Mouse (Mus musculus): Measurements from ENCODE around the gene Itgal. TPM values are rescaled to one million over a fixed set of nuclear protein-coding genes. Genes with fewer than 3 reads are reported as not detected.

Gene Itgal
- 0.22 TPM for polyA plus RNA-seq (2014; fragmentation: Illumina TruSeq; extraction: RNeasy Lipid Tissue Mini Kit (QIAGEN cat#74804); ENCODE audit: low read depth, low replicate concordance)

DNA sequence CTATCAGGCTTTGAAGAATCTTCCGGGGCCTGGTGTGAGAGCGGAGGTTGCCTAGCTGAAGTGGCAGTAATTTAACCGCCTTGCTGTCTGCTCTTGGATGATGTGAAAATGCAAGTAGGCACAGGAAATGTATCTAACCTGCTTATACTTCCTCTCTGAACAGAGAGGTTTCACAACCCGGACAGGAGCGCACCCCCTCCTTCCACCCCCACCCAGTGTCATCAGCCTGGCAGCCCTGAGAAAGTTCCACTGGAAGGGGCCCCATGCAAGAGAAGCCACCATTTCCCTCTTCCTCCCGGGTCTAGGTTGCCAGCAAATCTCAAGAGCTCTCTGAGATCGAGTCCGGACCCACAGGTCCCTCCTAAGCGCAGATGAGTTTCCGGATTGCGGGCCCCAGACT lies at the start of gene Itgal:
Itgal (plus strand) TSS at position 163 of the 400 bp plus-strand sequence.

DNA sequence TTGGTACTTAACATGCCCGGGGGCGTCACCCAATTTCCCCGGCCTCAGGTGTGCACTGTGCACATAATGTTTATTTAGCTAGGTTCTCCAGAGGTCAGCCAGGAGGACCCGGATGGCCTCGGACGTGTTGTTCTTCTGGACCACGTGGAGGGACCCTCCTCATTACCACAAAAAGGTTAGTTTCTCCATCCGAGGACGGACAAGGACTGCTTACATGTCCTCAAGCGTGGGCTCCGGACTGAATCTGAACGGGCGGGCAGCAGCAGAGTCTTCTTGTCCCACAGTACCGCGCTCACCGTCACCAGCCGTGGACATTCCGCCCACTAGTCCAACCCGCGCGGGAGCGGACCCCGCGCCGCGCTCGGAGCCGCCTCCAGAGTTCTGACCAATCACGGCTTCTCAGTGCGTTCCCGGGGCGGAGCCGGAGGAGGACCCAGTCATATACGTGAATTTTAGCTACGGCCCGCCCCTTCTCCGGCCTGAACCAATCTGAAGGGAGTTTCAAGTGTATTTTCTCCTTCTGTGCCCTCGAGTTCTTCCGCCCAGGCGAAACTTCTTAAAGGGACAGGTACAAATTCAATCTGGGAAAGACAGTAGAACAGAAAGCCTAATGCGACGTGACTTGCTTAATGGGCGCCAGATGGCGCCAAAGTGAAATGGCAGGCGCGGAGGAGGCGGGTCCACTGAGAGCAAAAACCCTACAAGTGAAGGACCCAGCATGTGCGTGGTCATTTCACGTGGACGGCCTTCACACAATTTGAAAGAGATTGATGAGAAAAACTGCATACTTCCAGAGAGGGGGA lies 35.5 kb upstream of the Itgal start, which contains the start of gene Dctpp1:
Dctpp1 (minus strand) TSS at position 401 of the 803 bp plus-strand sequence.

DNA sequence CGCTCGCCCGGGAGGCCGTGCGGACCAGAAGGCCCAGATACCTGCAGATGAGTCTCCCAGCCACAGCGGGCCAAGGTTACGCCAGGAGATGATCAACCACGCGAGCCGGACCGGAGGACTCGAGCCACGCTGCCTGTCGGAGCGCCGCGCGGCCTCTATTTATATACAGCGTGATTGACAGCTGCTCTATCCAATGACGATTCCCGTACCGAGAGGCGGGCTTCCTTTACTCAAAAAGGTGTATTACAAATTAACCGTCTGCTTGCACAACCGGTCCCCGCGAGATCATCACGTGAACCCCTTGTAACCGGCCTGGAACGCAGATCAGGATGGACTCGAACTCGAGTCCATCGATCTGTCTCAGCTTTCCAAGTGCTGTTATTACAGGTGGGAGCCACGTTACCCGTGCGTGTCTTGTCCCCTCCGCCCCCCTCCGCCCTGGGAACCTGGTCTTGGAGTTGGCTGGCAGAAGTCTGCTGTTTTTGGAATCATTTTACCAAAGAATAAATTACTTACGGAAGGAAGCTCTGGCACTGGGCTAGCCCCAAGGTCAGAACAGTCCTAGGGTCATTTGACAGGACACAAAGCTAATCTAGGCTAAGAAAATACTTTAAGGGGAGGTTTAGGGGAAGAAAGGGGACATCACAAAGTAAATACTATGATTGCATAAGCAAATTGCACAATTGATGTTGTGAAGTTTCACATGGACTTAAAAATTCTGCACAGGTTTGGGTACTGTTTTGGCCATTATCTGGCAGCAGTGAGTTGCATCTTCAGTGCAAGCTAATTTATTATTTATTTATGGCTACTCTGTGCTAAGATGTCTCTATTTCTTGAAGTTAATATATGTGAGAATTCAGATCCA lies 21.9 kb upstream of the Itgal start, which contains the start of gene Sephs2:
Sephs2 (minus strand) TSS at position 131 of the 865 bp plus-strand sequence.

DNA sequence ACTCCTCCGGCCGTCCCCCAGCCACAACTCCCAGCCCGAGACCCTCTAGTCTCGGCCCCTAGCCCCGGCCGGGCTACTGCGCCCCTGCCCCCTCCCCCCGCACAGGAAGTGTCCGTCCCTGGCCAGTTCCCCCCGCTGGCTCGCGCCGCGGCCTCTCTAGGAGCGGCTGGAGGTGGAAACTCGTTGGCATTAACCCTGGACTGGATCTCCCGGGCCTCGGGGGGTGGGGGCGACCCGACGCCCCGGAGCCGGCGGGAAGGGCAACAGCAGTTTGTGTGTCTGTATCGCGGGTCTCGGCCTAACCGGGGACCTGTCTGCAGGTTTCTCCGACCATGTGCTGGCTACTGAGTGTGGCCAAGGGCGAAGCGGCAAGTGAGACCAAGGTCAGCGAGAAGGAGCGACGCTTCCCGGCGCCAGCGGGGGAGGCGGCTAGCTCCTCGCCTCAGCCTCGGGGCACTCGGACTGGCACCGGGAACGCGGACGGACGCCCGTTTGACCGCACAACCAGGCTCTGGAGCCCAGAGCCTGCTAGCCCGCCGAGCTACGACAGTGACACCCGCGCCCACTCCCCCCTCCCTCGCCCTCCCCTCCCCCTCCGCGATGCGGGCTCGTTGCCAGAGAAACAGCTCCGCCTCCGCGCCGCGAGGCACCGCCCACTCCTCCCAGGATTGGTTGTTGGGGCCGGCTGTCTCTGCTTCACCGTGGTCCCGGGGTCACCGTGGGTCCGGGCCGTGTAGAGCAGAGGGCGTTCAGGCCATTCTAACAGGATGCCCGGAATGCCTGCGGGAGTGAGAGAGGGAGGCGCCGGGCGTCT lies 49.7 kb downstream of the Itgal start, which contains the start of gene Zfp768:
Zfp768 (minus strand) TSS at position 78 of the 814 bp plus-strand sequence.

DNA sequence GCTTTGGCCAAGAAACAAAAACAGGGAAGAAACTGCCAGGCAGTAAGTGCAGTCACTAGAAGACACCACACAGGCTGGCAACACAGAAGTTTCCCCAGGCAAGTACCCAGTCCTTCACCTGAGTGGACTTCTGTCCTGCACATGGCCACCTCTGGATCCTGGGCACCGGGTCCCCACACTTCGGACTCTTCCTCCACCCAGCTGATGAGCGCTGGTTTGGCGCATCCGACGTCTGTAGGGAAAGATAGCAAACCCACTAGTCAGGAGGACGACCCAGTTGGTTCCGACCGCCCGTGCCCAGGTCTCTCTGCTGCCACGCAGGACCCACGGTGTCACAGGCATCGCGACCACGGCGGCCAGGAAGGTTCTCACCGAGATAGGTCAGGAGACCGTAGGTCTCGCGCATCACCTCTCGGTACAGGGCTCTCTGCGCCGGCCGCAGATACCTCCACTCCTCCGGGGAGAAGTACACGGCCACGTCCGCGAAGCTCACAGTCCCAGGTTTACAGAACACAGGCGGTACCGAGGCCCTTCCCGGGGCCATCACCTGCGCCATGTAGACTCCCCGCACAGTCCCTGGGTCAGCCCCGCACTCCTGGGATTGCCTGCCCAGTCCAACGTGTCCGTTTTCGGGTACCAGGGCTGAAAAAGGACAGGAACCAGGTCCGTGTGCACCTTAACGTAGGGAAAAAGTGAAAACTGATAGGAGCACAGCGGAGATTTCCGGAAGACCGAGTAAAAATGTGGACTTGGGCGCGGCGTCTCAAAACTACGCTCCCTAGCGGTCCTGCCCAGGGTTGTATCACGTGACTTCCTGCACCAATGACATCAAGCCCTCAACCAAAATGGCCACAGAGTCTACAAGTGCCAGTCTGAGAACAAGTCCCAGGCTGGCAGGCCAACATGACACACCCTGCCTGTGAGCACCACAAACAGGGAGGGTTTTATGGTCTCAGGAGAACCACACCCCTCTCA lies 79.5 kb downstream of the Itgal start, which contains the start of gene Zfp747:
Zfp747 (minus strand) TSS at position 780 of the 975 bp plus-strand sequence.

Other genes with a start within 250 kb of the Itgal start
- not detected for gene Zg16, start 208.9 kb upstream of the Itgal start, polyA plus RNA-seq (2014; fragmentation: Illumina TruSeq; extraction: RNeasy Lipid Tissue Mini Kit (QIAGEN cat#74804); ENCODE audit: low read depth, low replicate concordance)
- 1.8 TPM for gene AI467606, start 204.9 kb upstream of the Itgal start, polyA plus RNA-seq (2014; fragmentation: Illumina TruSeq; extraction: RNeasy Lipid Tissue Mini Kit (QIAGEN cat#74804); ENCODE audit: low read depth, low replicate concordance)
- gene Qprt, start 174.0 kb upstream of the Itgal start, polyA plus RNA-seq (2014; fragmentation: Illumina TruSeq; extraction: RNeasy Lipid Tissue Mini Kit (QIAGEN cat#74804); ENCODE audit: low read depth, low replicate concordance): not detected
- gene Spn, start 158.4 kb upstream of the Itgal start, polyA plus RNA-seq (2014; fragmentation: Illumina TruSeq; extraction: RNeasy Lipid Tissue Mini Kit (QIAGEN cat#74804); ENCODE audit: low read depth, low replicate concordance): 0.07 TPM
- gene Cd2bp2, start 100.2 kb upstream of the Itgal start, polyA plus RNA-seq (2014; fragmentation: Illumina TruSeq; extraction: RNeasy Lipid Tissue Mini Kit (QIAGEN cat#74804); ENCODE audit: low read depth, low replicate concordance): 8.9 TPM
- 1.6 TPM for gene Tbc1d10b, start 87.8 kb upstream of the Itgal start, polyA plus RNA-seq (2014; fragmentation: Illumina TruSeq; extraction: RNeasy Lipid Tissue Mini Kit (QIAGEN cat#74804); ENCODE audit: low read depth, low replicate concordance)
- not detected for gene Mylpf, start 87.4 kb upstream of the Itgal start, polyA plus RNA-seq (2014; fragmentation: Illumina TruSeq; extraction: RNeasy Lipid Tissue Mini Kit (QIAGEN cat#74804); ENCODE audit: low read depth, low replicate concordance)
- 1.1 TPM for gene Zfp553, start 63.2 kb upstream of the Itgal start, polyA plus RNA-seq (2014; fragmentation: Illumina TruSeq; extraction: RNeasy Lipid Tissue Mini Kit (QIAGEN cat#74804); ENCODE audit: low read depth, low replicate concordance)
- gene Sept1, start 63.1 kb upstream of the Itgal start, polyA plus RNA-seq (2014; fragmentation: Illumina TruSeq; extraction: RNeasy Lipid Tissue Mini Kit (QIAGEN cat#74804); ENCODE audit: low read depth, low replicate concordance): 0.53 TPM
- gene Zfp771, start 52.0 kb upstream of the Itgal start, polyA plus RNA-seq (2014; fragmentation: Illumina TruSeq; extraction: RNeasy Lipid Tissue Mini Kit (QIAGEN cat#74804); ENCODE audit: low read depth, low replicate concordance): 6.9 TPM
- 0.62 TPM for gene Dctpp1, start 35.6 kb upstream of the Itgal start, polyA plus RNA-seq (2014; fragmentation: Illumina TruSeq; extraction: RNeasy Lipid Tissue Mini Kit (QIAGEN cat#74804); ENCODE audit: low read depth, low replicate concordance)
- gene Sephs2, start 22.2 kb upstream of the Itgal start, polyA plus RNA-seq (2014; fragmentation: Illumina TruSeq; extraction: RNeasy Lipid Tissue Mini Kit (QIAGEN cat#74804); ENCODE audit: low read depth, low replicate concordance): 126 TPM
- gene Zfp768, start 49.3 kb downstream of the Itgal start, polyA plus RNA-seq (2014; fragmentation: Illumina TruSeq; extraction: RNeasy Lipid Tissue Mini Kit (QIAGEN cat#74804); ENCODE audit: low read depth, low replicate concordance): 4.0 TPM
- gene Zfp747, start 79.8 kb downstream of the Itgal start, polyA plus RNA-seq (2014; fragmentation: Illumina TruSeq; extraction: RNeasy Lipid Tissue Mini Kit (QIAGEN cat#74804); ENCODE audit: low read depth, low replicate concordance): 0.35 TPM
- 0.20 TPM for gene 9130019O22Rik, start 90.9 kb downstream of the Itgal start, polyA plus RNA-seq (2014; fragmentation: Illumina TruSeq; extraction: RNeasy Lipid Tissue Mini Kit (QIAGEN cat#74804); ENCODE audit: low read depth, low replicate concordance)
- gene E430018J23Rik, start 97.4 kb downstream of the Itgal start, polyA plus RNA-seq (2014; fragmentation: Illumina TruSeq; extraction: RNeasy Lipid Tissue Mini Kit (QIAGEN cat#74804); ENCODE audit: low read depth, low replicate concordance): 0.57 TPM
- 0.14 TPM for gene Zfp764, start 110.6 kb downstream of the Itgal start, polyA plus RNA-seq (2014; fragmentation: Illumina TruSeq; extraction: RNeasy Lipid Tissue Mini Kit (QIAGEN cat#74804); ENCODE audit: low read depth, low replicate concordance)
- gene Zfp688, start 125.8 kb downstream of the Itgal start, polyA plus RNA-seq (2014; fragmentation: Illumina TruSeq; extraction: RNeasy Lipid Tissue Mini Kit (QIAGEN cat#74804); ENCODE audit: low read depth, low replicate concordance): 1.4 TPM
- gene Zfp689, start 152.9 kb downstream of the Itgal start, polyA plus RNA-seq (2014; fragmentation: Illumina TruSeq; extraction: RNeasy Lipid Tissue Mini Kit (QIAGEN cat#74804); ENCODE audit: low read depth, low replicate concordance): 2.3 TPM
- 25.2 TPM for gene Prr14, start 163.4 kb downstream of the Itgal start, polyA plus RNA-seq (2014; fragmentation: Illumina TruSeq; extraction: RNeasy Lipid Tissue Mini Kit (QIAGEN cat#74804); ENCODE audit: low read depth, low replicate concordance)
- 12.3 TPM for gene Fbrs, start 182.9 kb downstream of the Itgal start, polyA plus RNA-seq (2014; fragmentation: Illumina TruSeq; extraction: RNeasy Lipid Tissue Mini Kit (QIAGEN cat#74804); ENCODE audit: low read depth, low replicate concordance)
- 6.5 TPM for gene Srcap, start 215.7 kb downstream of the Itgal start, polyA plus RNA-seq (2014; fragmentation: Illumina TruSeq; extraction: RNeasy Lipid Tissue Mini Kit (QIAGEN cat#74804); ENCODE audit: low read depth, low replicate concordance)
- gene Gm42715, start 223.3 kb downstream of the Itgal start, polyA plus RNA-seq (2014; fragmentation: Illumina TruSeq; extraction: RNeasy Lipid Tissue Mini Kit (QIAGEN cat#74804); ENCODE audit: low read depth, low replicate concordance): 4.6 TPM

Measured in testis, adult 10 weeks (tissue).